Mouse (Mus musculus): ENCODE results near the gene Vrtn.
A peak's percentile ranks its signal among the peaks of the same experiment; 100 is the strongest.

Vrtn gene

DNA sequence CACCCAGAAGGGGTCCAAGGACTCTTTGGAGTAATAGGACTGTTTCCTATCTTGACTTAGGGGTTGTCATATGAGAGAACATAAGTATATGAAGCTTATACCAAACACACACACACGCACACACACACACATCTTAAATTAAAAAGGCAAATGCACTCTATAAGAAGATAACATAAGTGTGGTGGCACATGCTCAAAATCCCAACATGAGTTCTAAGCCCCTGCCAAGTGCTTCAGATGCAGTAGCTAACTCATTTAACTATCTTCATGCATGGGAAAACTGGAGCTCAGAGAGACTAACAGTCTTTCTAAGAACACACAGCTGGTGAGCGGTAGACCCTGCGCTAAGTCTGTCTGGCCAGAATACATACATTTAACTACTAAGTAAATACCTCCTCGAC, 46.7 kb downstream of the Vrtn start:
- DNase-seq (ENCODE audit: low read depth, low spot score): no peak

DNA sequence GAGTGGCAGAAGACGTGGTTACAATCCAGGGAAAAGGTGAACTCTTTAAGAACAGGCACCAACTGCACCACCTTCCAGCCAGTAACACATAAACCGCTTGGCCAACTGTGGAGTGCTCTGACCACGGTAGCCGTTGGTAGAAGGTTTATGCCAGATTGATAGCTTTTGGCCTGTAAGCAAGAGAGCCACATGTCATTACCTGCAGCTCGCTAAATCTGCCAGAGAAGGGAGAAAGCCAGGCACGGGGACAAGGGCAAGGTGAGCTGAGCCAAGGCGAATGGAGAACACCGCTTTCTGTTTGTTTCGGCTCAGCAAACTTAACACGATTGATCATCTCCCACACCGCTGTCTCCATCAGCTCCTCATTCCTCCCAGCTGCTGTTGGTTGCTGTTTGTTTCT, 48.2 kb downstream of the Vrtn start:
- DNase-seq (ENCODE audit: low read depth, low spot score): no peak

GRCm38 (mm10) chr12:84691347-84691746, 50.5 kb downstream of the Vrtn start:
- no peak for DNase-seq (ENCODE audit: low read depth, low spot score)

DNA sequence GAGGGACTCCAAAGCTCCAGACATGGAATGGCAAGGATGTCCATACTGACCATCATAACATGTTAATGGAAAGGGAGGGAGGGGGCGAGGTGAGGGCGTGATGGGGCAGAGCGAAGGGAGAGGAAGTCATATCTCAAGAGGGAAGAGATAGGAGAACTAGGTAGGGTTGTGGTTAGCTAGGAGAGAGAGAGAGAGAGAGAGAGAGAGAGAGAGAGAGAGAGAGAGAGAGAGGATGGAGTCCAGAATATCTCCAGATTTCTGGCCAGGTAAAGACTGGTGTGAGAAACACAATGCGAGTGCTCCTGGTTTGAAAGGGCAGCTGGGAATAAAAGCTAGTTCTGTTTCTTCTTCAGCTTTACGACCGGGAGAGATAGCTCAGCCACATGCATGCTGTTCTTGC, 51.3 kb downstream of the Vrtn start:
- DNase-seq (ENCODE audit: low read depth, low spot score): no peak

DNA sequence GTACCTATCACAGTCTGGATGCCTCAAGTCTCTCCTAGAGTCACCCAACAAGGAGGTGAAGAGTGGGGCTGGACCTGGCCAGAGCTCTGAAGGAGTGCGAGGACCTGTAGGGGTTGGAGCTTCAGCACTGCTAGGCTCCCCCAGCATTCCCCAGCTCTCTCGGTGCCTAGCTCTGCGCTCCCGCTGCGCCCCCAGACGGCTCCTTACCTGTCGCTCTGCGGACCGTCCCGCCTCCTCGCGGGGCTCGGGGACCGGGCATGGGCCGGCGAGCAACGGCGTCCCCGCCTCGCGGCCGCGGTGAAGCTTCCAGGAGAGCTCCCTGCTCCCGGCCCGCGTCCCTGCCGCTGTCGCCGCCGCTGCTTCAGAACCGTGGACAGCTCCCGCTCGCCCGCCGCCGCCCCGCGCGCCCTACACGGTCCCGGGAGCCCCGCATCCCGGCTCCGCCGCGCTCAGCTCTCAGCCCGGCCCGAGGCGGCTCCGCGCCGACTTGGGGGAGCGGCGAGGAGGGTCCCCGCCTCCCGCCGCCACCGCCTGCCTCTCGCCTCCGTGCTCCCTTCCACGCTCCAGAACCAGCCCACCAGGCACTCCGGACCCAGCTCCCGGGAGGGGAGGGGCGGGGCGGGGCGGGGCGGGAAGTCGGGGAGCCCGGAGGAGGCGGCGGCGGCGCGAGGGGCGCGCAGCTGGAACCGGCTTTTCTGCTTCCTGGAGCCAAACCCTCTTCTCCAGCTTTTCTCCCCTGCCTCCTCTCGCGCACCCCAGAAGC, 57.7 kb downstream of the Vrtn start, which contains the start of gene Syndig1l:
Gene Syndig1l (minus strand): TSS at position 513 of the 763 bp plus-strand sequence.
- peak; percentile 64 for DNase-seq (ENCODE audit: low read depth, low spot score)
